Mouse (Mus musculus) gastrocnemius, postnatal 25 days (tissue): Measurements from ENCODE around the gene Mecom. TPM values are rescaled to one million over a fixed set of nuclear protein-coding genes. Genes with fewer than 3 reads are reported as not detected.

ENCODE experiments used
- DNase-seq: peaks from one replicate; pipeline ENCODE4 v3.0.0; 2022
- total RNA-seq, 2 experiments: library from RNA; stranded (reverse); gene quantifications; 1 replicate in 1 of 2; 2 replicates in 1 of 2; pipeline ENCODE4 v1.2.3; 2021

Mecom gene
- total RNA-seq, 2 experiments from 2014 or later = 6.7 to 8.8 TPM

DNA sequence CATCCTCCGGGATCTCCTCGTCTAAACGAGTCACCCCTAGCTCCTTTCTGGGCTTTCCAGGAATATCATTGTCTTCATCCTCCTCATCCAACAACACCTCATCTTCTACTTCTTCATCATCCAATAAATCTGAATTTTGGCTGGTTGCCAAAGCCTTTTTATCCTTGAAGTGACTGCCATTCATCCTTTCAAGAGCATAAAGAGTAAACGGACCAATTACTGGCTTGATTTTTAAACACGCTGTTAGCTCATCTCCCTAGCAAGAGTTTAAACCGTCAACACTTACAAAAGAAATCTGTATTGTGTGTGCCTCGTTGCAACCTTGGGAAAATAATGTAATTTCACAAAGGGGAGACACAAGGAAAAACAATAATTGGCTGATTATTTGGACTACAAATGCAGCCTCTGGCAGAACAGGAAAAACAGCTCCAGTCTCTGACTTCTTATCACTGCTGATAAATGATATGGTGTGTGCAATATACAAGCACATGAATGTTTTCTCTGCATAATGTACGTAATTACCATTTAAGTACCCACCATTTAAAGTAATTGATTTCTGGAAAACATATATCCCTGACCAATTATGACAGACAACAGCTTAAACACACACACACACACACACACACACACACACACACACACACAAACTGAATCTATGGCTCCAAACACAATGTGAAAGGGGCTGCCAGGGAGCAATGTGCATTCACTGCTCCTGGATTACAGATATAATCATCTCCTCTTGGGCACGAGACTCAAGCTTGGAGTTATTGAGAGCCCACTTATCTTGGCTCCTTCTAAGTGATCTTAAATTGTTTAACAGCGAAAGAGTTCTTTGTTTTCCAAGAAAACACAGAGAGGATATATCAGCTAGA, 590.2 kb downstream of the Mecom start:
- DNase-seq = no peak

DNA sequence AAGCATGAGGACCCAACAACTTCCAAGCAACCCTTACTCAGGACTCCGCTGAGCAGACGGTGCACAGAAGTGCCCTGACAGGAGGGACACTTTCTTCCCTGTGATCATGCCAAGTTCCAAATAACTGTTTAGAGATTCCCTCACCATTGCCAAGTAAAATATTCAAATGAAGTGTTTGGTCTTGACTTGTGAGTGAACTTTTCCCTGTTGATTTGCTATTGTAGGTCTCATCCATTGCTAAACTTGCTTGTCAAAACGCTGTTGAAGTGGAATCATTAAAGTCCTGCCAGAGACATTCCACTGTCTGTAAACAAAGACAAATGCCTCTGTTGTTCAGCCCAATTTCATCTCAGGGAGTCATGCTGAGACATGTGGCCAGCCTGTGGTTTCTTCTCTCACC, 594.5 kb downstream of the Mecom start:
- no peak for DNase-seq

DNA sequence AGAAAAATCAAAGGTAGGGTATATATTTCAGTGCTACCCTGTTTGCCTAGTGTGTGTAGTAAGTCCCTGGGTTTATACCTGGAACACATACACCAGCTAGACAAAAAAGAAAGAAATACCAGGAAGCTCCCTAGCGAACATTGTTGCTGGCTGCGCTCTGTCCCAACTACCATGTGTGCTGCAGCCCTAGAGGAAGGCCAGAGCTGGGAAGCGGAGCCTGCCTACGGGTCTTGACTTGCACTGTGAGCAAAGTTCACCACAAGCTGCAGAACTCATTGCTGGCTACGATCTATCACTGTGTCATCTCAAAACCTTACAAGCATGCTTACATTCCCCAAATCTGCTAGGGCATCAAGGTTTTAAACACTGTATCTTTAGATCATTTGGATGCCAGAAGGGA, 597.0 kb downstream of the Mecom start:
- DNase-seq = no peak

DNA sequence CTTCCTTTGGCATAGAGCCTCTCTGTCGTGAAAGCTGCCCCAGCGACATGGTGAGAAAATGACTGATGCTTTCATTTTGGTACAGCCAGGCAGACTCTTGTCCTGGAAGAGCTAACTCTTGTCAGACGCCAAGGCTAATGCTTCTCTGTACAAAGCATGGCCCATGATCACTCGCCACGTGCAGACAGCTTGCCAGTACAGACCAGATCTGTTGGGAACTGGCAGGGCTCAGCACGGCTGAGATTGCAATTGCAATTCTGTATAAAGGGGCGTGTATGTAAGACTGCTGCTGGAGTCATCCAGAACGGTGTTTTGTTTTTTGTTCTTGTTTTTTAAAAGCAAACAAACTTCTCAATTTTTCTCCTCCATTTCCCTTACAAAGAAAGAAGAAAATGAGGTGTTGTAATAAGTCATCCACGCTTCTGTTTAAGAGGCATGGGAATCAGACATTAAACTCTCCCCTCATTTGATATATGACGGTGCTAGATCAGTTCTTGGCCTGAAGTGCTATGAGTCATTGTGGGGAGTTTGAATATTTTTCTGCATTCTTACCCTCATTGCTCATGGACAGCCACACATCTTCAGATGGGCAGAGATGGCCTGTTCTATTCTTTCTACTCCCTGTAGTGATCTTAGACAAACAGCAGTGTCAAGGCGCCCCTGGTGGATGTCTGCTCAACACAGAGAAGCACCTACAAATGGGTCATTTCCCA, 644.1 kb downstream of the Mecom start:
- peak; percentile 7 for DNase-seq

Other genes starting within 250 kb of the Mecom start
- gene Actrt3, start 51.9 kb upstream of the Mecom start, total RNA-seq = not detected
- 1 to 10 TPM; 9.0 to 9.3 TPM for gene Mynn, start 54.1 kb upstream of the Mecom start, total RNA-seq
- gene Lrriq4, start 96.5 kb upstream of the Mecom start, total RNA-seq = not detected
- not detected for gene Lrrc34, start 99.9 kb upstream of the Mecom start, total RNA-seq
- gene Lrrc31, start 151.8 kb upstream of the Mecom start, total RNA-seq = not detected
- gene Samd7, start 198.3 kb upstream of the Mecom start, total RNA-seq = not detected
- gene Sec62, start 244.9 kb upstream of the Mecom start, total RNA-seq = 10 to 100 TPM; 26.7 to 29.6 TPM